Mouse (Mus musculus) heart, embryonic 14.5 days (tissue): ENCODE data around the gene Car7. TPM values are rescaled to one million over a fixed set of nuclear protein-coding genes. Genes with fewer than 3 reads are reported as not detected.

ENCODE experiments used
- ATAC-seq: fragments of 200-750 bp; cut with Nextera tagmentation; 2 replicates; pipeline ENCODE4 v1.8.0; 2017; ENCODE audit warnings: low read depth, moderate TSS enrichment; ENCODE audit not compliant: insufficient number of reproducible peaks, insufficient read depth, low FRiP score
- H3K27ac ChIP-seq, 2 experiments: fragments of 200-500 bp in 1 of 2; fragments of 300-500 bp in 1 of 2; sonication (generic) in 1 of 2; replicated peaks in 1 of 2; 2 replicates each; pipeline ENCODE4 v1.5.1; 2012 to 2014; ENCODE audit warnings: low read depth in 2 of 2, low read length in 2 of 2, control low read depth in 1 of 2, mild to moderate bottlenecking in 1 of 2, mixed read lengths in 1 of 2; ENCODE audit not compliant: control insufficient read depth in 1 of 2, insufficient read depth in 1 of 2
- H3K27me3 ChIP-seq: fragments of 300-500 bp; sonication (generic); 2 replicates; pipeline ENCODE4 v1.6.1; 2014; ENCODE audit warnings: mild to moderate bottlenecking, low read length, control low read depth; ENCODE audit not compliant: control insufficient read depth, insufficient read depth
- H3K36me3 ChIP-seq: fragments of 300-500 bp; sonication (generic); 2 replicates; pipeline ENCODE4 v1.6.1; 2014; ENCODE audit warnings: mild to moderate bottlenecking, control low read depth, low read length, mixed read lengths; ENCODE audit not compliant: control insufficient read depth, insufficient read depth
- H3K4me1 ChIP-seq, 2 experiments: fragments of 200-500 bp in 1 of 2; fragments of 300-500 bp in 1 of 2; sonication (generic) in 1 of 2; 2 replicates each; pipeline ENCODE4 v1.6.1; 2012 to 2014; ENCODE audit warnings: low read length in 2 of 2, control low read depth in 1 of 2, mixed read lengths in 1 of 2; ENCODE audit not compliant: control insufficient read depth in 2 of 2, insufficient read depth in 2 of 2
- H3K4me2 ChIP-seq: fragments of 300-500 bp; sonication (generic); 2 replicates; pipeline ENCODE4 v1.6.1; 2014; ENCODE audit warnings: mild to moderate bottlenecking, low read length
- H3K4me3 ChIP-seq, 2 experiments: fragments of 200-500 bp in 1 of 2; fragments of 300-500 bp in 1 of 2; sonication (generic) in 1 of 2; 2 replicates each; pipeline ENCODE4 v1.5.1; 2012 to 2014; ENCODE audit warnings: low read length in 2 of 2, mild to moderate bottlenecking in 2 of 2, control low read depth in 1 of 2, low read depth in 1 of 2, moderate library complexity in 1 of 2; ENCODE audit not compliant: control insufficient read depth in 1 of 2, insufficient read depth in 1 of 2
- H3K9ac ChIP-seq: fragments of 300-500 bp; sonication (generic); 2 replicates; pipeline ENCODE4 v1.6.1; 2014; ENCODE audit warnings: mild to moderate bottlenecking, low read length
- H3K9me3 ChIP-seq: fragments of 300-500 bp; sonication (generic); 2 replicates; pipeline ENCODE4 v1.6.1; 2016; ENCODE audit warnings: low read length, control low read depth; ENCODE audit not compliant: control insufficient read depth
- WGBS: fragments of 180-500 bp; shearing (Covaris S2); extraction: QIAGEN DNeasy Blood & Tissue Kit; methylation state at CpG from one replicate; pipeline ENCODE4 v1.1.7; 2014; 5-methylcytosine and 5-hydroxymethylcytosine counted together
- polyA plus RNA-seq: library from polyadenylated mRNA; unstranded; fragments of >200 nt; fragmentation: Nextera tagmentation; extraction: Ambion mirVana; gene quantifications from 2 replicates; pipeline ENCODE4 v1.2.1, GENCODE M21; 2014

The Car7 gene
- polyA plus RNA-seq: 2.2 and 2.3 TPM in 2 replicates

DNA sequence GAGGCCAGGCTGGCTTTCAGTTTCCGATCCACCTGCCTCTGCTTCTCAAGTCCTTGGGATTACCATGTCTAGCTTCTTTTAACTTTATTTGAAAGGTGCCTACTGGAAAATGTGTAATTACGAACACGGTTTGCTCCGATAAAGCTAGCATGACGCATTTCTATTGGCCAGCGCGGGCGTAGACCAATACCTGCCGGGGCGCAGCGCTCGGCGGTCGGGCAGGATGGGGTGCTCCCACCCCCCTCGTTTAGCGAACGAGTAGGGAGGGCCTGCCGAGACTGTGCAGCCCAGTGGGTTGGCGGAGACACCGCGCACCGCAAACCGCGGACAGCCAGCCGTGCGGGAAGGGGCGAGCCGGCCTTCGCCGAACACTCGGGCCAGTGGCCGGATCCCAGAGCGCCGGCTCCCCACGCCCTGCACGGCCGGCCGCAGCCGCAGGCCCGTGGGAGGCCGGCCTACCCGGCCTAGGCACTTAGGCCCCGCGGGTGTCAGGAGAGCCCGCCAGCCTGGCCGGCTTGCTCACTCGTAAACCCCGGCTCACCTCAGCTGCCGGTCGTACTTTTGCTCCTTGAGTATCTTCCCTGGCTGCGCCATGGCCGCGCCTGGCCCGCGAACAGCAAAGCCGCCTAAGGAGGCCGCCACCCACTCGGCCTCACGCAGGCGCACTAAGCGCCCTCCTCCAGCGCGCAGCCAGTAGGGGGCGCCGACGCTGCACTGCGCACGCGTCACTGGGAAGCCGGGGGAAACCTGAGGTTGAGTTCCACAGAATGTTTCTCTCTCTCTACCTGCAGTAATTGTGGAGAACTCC lies at the start of gene Car7, which contains the start of gene Nae1:
Gene Car7 (plus strand): TSS at position 719 of the 808 bp plus-strand sequence.
Gene Nae1 (minus strand): TSS at position 667 of the 808 bp plus-strand sequence.
- peak within 1 kb of the TSS; percentile 60 to 71 for H3K27ac ChIP-seq
- peaks cover 12% of the 10 kb centered on the region for H3K27me3 ChIP-seq
- H3K9ac ChIP-seq: peak within 1 kb of the TSS; percentile 96
- WGBS: under 1% methylated on average over 70 of the region's 70 CpGs
- H3K4me1 ChIP-seq: peaks cover 7 to 23% of the 10 kb centered on the region in 2 experiments
- peak; percentile 90 for ATAC-seq
- H3K36me3 ChIP-seq: peaks cover 12% of the 10 kb centered on the region
- H3K9me3 ChIP-seq: no peaks in the 10 kb centered on the region
- H3K4me2 ChIP-seq: peak within 1 kb of the TSS; percentile 81
- peak within 1 kb of the TSS; percentile 84 to 96 for H3K4me3 ChIP-seq

DNA sequence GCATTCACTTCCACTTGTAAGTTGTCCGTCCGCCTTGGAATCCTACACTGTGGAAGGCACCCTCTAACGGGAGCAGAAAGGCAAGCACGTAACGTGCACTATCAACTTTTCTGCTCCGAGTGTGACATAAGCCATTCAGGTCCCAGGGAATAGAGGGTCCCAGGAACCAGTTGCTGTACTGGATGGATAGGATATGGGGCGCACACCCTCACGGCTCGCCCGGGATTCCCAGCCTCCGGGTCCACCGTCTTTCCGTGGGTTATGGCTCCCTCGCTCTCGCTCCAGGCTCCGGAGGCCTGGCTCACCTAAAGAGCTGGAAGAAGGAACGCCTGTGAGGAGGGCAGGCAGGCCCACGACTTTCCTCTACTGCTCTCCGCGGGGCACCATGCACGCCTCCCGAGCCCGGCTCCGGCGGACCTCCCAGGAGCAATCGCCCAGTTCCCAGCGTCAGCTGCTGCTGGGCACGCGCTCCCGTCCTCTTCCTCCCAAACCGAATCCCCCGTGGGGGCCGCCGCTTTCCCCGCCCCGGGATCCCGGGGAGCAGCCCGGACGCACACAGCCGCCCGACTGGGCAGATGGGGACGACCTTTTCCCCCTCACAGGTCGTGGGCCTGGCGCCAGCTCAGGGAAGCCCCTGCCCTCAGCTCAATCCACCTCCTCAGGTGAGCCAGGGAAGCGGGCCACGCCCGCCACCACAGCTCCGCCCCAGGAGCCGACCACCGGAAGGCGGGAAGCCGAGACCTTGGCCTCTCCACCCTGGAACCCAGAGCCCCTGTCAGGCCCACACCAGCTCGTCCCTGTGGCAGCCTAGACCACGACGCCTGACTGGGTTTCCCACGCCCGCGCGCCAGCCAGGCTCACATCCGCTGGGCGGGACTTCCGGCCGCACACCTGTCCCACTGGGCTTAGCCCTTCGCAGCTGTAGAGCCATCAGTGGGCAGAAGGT lies 25.2 kb upstream of the Car7 start, which contains the start of gene Terb1:
Gene Terb1 (minus strand): TSS at position 850 of the 946 bp plus-strand sequence.
- Histone ChIP-seq H3K36me3 (peaks cover 31% of the 10 kb centered on the region), H3K27ac (peak within 1 kb of the TSS in 1 of 2 experiments; percentile 11; a peak in 1 of 4 replicates), H3K27me3 (no peaks in the 10 kb centered on the region), H3K9me3 (no peaks in the 10 kb centered on the region), H3K4me2 (peak within 1 kb of the TSS; percentile 89), H3K9ac (peak within 1 kb of the TSS; percentile 72), H3K4me3 (peak within 1 kb of the TSS; percentile 55 to 70), H3K4me1 (peaks cover 3% of the 10 kb centered on the region in 2 experiments; a peak in 2 of 4 replicates)
- ATAC-seq: peak; percentile 54; the same call in 1 of the 2 replicates
- 2% methylated on average over 64 of the region's 64 CpGs for WGBS

DNA sequence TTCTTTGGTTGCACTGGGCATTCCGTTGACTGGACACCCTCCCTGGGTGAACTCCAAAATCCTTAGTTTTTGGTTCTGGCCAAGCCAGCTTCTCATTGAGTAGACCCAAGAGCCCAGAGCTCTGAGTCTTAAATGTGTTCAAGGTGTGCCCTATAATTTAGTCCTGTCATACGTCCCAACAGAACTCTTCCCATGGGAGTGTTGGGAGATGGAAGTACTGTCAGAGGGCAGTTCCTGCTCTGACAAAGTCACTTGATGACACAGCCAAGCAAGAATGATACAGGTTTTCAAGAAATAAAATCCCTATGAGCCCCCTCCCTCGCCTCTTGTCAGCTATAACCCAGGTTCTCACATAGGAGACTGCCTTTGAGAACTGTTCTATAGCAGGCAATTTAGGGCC lies 24.4 kb upstream of the Car7 start:
- Histone ChIP-seq H3K9ac (no peak overlapping the region), H3K27me3 (no peaks in the 10 kb centered on the region), H3K27ac (no peak overlapping the region), H3K4me1 (peaks cover 3% of the 10 kb centered on the region in 2 experiments; a peak in 2 of 4 replicates), H3K9me3 (no peaks in the 10 kb centered on the region), H3K36me3 (peaks cover 39% of the 10 kb centered on the region), H3K4me3 (no peak overlapping the region), H3K4me2 (peak overlapping the region; percentile 89)
- ATAC-seq: no peak
- 72% methylated on average over 3 of the region's 3 CpGs for WGBS

DNA sequence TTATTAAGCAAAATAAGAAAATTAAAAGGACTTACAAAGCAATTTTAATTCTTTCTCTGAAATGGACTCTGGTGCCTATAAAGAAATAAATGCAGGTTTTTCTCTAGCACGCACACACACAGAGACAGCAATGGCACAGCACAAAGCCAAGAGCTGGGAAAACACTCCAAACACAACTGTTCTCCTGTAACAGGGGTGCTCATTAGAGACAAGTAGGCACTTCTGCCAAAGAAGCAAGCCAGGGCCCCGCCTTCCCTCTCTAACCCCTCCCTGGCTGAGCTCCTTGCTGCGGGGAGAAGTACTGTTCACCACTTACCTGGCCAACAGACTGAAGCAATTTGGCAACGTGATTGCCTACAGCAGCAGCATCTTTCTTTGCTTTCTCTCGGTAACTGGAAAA lies 16.6 kb upstream of the Car7 start:
- H3K4me1 ChIP-seq: no peaks in the 10 kb centered on the region
- H3K27ac ChIP-seq: no peak overlapping the region
- no peak overlapping the region for H3K9ac ChIP-seq
- no peaks in the 10 kb centered on the region for H3K27me3 ChIP-seq
- H3K4me3 ChIP-seq: no peak overlapping the region
- peaks cover 88% of the 10 kb centered on the region for H3K36me3 ChIP-seq
- no peak for ATAC-seq
- H3K4me2 ChIP-seq: no peak overlapping the region
- WGBS: 87% methylated on average over 5 of the region's 5 CpGs
- no peaks in the 10 kb centered on the region for H3K9me3 ChIP-seq

DNA sequence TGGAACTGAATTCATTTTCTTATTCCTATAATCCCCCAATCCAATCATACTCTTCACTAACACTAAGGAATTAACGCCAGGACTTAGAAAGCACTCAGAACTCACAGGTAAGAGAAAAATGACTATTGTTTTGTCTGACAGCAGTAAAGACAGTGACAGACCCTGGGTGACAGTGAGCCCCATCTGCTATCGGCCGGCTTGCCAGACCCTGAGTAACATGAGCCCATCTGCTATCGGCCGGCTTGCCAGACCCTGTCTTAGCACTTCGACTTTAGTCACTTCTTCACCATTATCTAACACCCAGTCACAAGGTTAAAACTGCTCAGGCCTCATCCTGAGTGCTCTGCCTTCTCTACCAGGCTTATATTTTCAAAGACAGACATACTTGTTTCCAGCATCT lies 4.8 kb upstream of the Car7 start:
- no peaks in the 10 kb centered on the region for H3K9me3 ChIP-seq
- no peak overlapping the region for H3K27ac ChIP-seq
- no peak for ATAC-seq
- 85% methylated on average over 6 of the region's 6 CpGs for WGBS
- H3K4me3 ChIP-seq: no peak overlapping the region
- peaks cover 0 to 15% of the 10 kb centered on the region in 2 experiments; a peak in 2 of 4 replicates for H3K4me1 ChIP-seq
- H3K9ac ChIP-seq: no peak overlapping the region
- H3K36me3 ChIP-seq: peaks cover 50% of the 10 kb centered on the region
- H3K4me2 ChIP-seq: no peak overlapping the region
- H3K27me3 ChIP-seq: no peaks in the 10 kb centered on the region

DNA sequence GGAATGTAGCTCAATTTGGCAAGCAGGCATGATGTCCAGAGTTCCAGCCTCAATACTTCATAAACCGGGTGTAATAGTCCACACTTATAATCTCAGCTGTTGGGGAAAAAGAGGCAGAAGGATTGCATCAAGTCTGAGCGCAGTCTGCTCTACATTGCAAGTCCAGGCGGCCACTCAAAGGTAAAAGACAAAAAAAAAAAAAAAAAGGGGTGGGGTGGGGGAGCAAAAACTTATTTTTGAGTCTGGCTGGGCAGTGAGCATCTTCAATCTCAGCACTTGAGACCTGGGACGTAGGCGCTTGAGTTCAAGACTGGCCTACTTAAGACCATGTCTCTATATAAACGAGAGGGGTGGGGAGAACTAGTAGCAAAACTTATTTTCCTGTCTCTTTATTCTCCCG lies 938 bp upstream of the Car7 start:
- peaks cover 15% of the 10 kb centered on the region for H3K36me3 ChIP-seq
- 0 out of 4 replicates have a peak overlapping the region, but pooled peaks of 1 of the 2 experiments have one; percentile 71 for H3K27ac ChIP-seq
- ATAC-seq: no peak
- peaks cover 7 to 23% of the 10 kb centered on the region in 2 experiments for H3K4me1 ChIP-seq
- H3K9ac ChIP-seq: peak overlapping the region; percentile 96
- H3K4me2 ChIP-seq: peak overlapping the region; percentile 81
- WGBS: 20% methylated on average over 7 of the region's 7 CpGs
- H3K9me3 ChIP-seq: no peaks in the 10 kb centered on the region
- peak overlapping the region; percentile 84 to 96 for H3K4me3 ChIP-seq
- H3K27me3 ChIP-seq: peaks cover 7% of the 10 kb centered on the region; the same call in 1 of the 2 replicates

DNA sequence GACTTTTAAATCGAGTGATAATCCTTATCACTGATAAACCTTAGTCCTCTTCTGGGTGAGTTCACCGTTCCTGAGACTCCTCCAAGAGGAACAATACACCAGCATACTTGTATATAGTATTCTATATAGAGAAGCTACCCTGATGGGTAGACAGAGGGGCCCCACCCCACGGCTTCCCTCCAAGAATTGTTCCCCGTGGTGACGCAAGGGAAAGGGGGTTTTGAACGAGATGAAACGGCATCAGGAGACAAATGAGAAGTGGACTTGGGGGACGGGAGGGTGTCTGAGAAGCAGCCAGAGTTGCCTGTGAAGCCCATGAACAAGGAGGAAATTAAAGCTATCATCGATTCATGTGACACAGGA lies 271 bp downstream of the Car7 start:
- Histone ChIP-seq H3K4me3 (peak overlapping the region; percentile 34 to 96), H3K27ac (no peak overlapping the region; a peak in 1 of 4 replicates), H3K27me3 (peaks cover 17% of the 10 kb centered on the region), H3K4me2 (peak overlapping the region; percentile 81), H3K9me3 (no peaks in the 10 kb centered on the region), H3K36me3 (peaks cover 6% of the 10 kb centered on the region), H3K9ac (peak overlapping the region; percentile 96), H3K4me1 (peaks cover 7 to 23% of the 10 kb centered on the region in 2 experiments)
- WGBS: 7% methylated on average over 9 of the region's 9 CpGs
- ATAC-seq: peak; percentile 49; the same call in 1 of the 2 replicates
